Mouse (Mus musculus) right cerebral cortex, postnatal 10 days (tissue): ENCODE data around the gene Clpb.

ENCODE experiments used
- DNase-seq, 2 experiments: peaks; one replicate each; pipeline ENCODE4 v3.0.0; 2021; ENCODE audit warnings: low spot score in 2 of 2

Gene Clpb

DNA sequence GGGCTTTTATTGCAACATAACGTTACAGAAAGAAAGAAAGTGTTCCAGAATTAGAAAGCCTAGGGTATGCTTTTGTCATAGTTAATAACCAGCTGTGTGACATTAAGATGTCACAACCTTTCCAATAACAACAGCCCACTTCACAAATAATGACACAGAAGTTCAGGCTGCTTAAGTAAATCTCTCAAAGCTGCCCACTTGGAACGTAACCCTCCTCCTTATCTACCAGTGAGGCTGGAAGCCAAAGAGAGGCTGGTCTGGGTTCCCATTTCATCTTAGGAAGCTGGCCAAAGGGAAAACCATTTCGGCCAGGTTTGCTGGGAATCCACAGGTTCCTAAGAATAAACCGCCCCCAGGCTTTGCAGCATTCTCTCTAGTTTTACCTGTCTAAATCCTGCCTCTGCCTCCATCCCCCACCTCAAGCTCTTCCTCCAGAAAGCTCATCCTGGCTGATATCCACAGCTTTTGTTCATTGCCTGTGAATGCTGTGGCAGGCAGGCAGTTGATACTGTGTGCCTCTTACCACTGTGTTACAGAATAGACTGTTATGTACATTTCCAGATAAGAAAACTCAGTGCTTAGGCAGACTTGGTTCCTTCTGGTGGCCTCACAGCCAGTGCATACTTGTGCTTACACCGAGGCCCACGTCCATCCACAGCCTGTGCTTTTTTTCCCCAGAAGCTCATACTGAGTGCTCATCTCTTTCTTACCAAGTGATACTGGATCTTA is 12.8 kb downstream of the Clpb start:
- DNase-seq, result no peak

DNA sequence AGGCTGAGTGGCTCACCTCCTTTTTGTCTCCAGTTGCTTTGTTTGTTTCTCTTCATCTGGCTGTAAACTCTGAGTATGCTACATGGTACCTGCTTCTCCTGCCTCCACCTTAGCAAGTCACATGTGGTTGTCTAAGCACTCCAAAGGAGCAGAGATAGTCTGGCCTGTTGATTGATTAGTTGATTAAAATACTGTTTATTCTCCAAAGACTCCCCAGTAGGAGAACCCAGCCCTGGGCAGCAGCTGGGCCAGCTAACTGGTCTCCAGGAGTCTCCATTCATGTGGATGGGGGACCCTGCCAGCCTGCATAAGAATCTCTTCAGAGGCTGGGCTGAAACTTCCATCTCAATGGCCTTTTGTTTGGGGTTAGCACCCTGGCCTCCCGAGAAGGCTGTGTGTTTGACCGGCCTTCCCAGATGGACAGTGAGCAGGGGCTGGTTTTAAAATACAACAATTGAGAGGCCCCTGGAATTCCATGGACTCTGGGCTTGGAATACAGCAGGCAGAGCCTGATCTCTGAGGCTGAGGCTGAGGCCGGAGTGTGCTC is 13.4 kb downstream of the Clpb start:
- DNase-seq, result peak; percentile 49 to 56

DNA sequence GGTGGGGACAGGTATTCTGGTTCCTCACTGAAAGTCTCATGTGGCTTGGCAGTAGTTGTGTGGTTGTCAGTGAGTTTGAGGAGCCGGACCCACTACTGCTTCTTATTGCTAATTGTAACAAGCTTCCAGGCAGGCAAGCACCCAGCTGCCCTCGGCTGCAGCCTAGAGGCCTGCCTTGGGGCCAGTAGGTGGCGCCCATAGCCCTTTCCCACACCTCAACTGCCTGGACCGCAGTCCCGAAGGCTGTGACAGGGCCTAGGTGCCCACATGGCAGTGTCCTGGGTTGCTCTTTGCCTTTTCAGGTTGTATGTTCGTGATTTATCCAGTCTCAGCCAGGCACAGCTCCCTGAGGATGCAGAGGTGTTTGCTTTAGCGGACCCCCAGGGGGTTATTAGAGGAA is 16.2 kb downstream of the Clpb start:
- peak; percentile 80 to 84 for DNase-seq

DNA sequence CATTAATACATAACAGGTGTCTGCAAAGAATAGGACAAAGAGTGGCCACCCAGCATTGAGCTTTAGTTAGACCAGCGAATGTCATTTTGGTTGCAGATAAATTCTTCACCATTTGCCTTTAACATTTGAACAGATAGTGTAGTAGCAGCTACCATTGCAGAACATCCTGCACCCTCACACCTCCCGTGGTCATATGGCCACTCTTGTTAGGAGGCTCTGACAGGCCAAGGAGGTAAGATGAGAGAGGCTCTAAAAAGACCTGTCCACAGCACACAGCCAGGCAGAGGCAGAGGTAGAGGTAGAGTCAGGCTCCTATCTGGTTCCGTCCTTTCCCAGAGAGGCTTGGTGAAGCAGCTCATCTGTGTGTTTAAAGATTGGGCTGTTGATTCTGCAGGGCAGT is 17.5 kb downstream of the Clpb start:
- no peak for DNase-seq

DNA sequence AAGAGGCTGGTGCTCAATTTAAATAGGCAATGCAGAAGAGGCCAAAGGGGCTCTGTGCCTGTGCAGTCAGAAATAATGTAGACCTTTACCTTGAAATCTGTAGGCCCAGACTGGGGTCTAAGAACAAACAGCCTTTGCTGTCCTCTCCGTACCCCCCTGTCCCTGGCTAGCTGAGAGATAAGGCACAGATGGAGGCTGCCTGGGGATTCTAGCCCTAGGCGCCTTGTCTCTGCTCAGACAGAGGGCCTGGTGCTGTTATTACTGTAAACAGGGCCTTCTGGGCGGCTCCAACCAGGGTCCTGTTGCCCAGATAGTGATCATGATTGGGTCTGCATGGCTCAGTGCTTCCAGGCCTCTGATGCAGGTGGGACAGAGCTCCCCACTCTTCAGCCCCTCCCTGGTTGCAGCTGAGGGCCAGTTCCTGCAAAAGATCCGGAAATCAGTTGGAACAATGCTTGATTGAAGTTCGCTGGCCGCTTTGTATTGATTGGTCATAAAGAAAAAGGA is 18.2 kb downstream of the Clpb start:
- no peak for DNase-seq

DNA sequence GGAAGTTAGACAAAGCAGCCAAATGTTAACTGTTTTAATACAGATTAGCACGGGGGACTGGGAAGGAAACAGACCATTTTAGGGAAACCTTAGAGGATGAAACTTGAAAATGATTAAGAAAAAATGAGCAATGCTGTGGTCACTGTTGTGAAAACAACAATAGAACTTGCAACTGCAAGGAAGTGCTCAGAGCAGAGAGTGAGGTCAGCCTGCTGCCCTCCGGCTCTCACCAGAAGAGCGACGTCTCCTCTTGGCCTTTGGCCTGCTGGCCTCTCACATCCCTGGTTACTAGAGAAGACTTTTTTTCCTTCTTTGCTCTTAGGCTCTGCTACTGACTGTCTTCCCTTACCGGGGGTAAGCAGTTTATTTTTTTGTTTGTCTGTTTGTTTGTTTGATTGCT is 19.5 kb downstream of the Clpb start:
- no peak for DNase-seq

DNA sequence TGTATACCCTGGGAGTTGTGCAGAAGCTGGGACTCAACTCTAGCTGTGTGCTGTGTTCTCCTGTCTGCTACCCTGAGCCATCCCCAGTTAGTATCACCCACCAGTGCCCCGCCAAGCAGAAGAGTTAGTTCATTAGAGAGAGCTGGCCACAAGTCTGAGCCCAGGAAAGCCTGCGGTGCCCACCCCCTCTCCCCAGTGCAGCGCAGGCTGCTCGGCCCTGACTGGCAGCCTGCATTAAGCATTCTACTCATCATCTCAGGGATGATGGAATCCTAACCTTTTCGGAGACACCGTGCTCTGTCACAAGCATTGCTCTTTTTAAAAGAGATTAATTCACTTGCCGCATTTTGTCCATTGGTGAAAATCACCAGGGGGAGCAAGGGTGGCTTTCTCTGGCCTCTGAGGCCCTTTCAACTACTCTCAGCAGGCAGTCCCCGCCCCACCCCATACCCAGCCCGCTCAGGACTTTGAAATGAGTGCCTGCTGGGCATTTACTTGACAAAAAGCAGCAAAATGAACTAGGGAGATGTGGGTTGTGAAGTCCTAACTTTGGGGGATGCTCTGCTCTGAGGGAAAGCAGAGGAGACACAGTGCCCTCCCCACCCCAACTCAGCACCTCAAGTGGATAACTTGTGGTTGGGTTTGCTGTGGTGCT is 20.7 kb downstream of the Clpb start:
- no peak for DNase-seq

DNA sequence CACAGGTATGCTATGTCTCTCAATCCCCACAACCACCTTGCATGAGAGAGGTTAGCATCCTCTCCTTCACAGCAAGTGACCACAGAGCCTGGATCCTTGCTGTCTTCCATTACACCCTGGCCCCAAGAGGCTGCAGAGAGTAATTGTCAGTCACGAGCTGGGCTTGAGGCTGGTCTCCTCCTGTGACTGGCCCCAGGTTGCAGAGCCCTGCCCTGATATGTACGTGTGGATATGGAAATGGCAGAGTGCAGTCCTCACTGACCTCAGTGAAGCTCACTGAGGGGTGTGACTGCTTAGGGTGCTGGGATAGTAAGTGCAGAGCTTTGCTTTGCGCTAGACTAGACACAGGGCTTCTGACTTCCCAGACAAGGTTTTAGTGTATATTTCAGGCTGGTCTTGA is 21.2 kb downstream of the Clpb start:
- DNase-seq, result no peak

DNA sequence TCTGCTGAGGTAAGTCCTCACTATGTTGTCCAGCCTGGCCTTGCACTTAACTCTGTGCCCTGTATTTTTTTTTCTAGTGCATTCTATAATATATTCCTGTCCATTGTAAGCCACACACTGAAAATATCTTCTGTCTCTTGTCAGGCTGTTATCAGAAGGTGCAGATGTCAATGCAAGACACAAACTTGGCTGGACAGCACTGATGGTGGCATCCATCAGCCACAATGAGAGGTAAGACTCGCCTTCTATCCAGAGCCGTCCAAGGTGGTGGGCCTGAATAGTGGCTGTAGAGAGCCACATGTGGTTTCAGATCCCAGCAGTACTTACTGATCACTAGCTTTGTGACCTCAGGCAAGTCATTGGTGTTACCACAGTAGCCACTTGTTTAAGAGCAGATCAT is 23.7 kb downstream of the Clpb start:
- no peak for DNase-seq

DNA sequence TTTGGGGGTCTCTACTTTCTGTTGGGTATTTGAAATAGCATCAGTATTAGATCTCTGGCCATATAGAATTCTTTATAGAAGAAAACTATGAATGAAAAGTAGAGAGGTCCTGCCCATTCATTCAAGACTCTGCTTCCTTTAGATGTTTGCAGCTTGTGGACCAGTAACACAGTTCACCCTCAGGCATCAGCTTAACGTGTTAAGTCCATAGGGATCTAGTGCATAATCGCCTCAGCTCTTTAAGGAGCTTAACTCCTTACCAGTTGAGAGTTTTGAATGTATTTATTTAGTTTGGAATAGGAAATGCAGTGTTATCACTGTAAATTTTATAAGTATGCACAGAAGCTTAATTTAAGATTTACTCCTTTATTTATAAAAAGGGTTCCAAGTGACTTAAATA is 27.0 kb downstream of the Clpb start:
- DNase-seq, result no peak

DNA sequence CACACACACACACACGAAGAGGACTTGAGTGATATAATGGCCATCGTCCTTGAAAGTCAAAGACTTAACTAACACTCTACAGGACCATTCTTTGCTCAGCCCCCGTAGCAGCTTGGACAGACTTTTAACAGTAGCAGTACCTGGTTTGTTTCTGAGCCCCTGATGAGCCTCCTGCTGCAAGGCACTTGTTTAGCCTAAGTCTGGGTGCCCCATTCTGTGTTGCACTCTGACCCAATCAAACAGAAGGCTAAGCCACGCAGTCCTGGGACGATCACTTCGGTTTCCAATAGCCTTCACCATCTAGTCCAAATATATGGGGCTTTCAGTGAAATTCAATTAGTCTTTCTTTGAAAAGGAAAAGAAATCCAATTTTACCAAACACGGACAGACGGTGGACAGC is 28.4 kb downstream of the Clpb start:
- no peak for DNase-seq

DNA sequence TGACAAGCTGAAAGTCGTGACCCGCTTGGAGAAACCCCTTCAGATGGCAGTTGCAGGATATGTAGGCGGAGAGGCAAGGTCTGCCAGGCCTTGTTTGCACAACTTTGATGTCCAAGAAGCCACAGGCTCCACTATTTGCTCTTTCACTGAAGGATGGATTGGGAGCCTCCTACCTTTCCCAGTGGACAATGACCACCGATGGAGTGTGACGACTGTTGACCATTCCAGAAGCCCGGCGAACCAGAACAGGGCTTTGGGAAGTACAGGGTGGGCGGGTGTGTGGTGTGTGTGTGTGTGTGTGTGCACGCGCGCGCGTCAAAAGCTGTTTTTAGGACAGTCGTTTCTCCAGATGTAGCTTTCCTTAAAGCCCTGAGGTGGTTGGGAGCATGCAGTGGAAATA is 29.0 kb downstream of the Clpb start:
- DNase-seq, result no peak

DNA sequence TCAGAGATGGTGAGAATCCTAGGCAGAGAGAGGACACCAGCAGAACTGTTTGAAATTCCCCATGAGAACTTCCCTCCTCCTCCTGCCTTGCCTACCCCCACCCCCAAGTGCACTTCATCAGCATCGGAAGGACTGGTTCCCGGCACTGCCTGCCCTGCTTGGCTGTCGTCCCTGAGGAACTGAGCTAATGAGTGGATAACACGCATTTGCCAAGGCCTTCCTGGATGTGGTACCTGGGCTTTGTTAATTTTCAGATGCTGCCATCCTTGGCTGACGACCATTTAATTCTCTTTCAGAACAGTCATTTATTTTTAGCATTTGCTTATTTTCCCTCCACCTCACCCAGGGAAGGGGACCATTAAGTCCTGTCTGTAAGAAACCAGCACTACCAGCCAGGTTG is 32.0 kb downstream of the Clpb start:
- peak in 1 of 2 experiments; percentile 40 for DNase-seq

DNA sequence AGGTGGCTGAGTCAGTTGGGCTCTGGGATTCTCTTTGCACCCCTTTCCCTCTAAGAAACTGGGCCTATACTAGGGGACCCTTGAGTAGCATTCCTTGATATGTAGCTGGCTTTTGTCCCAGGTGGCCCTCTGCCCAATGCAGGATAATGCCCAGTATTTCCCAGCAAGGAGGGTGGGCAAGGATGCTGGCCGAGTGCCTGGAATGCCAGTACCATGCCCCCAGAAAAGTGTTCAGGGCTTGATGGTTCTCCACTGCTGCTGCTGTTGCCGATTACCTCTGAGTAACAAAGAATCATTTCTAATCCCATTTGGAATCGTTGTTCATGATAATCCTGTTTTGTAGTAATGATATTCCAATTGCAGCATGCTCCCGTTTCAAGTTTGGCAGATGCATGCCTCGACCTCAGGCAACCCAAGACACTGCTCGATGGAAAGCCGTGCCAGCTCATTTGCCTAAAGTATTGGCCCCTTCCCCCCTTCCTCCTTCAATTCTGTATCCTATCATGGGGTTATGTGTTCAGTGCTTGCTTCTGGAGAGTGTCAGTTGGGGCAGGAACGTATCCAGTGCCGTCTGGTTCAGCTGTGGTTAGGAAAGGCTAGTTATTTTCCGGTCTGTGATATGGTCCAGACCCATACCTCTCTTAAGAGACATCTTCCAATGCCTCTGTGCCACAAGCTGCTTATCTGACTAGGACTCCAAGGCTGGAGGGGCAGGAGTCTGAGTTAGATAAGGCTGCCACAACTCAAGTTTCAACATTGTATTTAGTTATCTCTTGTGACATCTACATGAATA is 33.7 kb downstream of the Clpb start:
- peak; percentile 66 to 67 for DNase-seq

DNA sequence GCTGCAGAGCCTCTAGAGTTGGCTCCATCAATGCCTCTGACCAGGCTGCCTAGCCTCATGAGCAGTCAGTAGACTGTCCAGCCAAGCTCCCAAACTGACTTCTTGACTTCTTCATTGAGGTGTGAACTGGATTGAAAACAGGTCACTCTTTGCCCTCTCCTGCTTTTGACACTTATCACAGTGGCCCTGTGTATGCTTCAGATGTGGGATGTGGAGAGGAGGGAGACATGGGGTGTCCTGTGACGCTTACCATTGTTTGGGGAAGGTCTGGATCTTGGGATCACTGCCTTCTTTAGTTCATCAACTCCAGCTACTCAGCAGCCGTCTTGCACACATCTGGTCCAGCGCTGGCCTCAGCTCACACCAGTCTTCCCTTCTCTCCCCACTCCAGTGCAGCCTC is 36.9 kb downstream of the Clpb start:
- DNase-seq, result no peak

DNA sequence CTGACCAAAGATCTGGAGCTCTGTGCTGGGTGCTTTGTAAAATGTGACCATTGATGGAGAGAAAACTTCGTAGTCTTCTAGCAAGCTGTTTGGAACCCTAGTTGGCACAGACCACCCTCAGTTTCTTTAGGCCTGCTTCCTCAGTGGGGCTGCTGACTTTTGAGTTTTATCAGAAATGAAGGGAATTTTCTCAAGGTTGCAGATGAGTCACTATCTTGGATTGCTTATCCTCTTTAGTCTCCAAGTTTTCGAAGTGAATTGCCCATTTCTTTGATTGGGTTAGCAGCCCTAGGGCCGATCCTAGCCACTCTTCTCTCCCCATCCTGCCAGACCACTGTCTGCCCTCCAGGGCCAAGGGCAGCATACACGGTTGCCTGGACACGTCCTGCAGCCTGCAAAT is 39.3 kb downstream of the Clpb start:
- no peak for DNase-seq

DNA sequence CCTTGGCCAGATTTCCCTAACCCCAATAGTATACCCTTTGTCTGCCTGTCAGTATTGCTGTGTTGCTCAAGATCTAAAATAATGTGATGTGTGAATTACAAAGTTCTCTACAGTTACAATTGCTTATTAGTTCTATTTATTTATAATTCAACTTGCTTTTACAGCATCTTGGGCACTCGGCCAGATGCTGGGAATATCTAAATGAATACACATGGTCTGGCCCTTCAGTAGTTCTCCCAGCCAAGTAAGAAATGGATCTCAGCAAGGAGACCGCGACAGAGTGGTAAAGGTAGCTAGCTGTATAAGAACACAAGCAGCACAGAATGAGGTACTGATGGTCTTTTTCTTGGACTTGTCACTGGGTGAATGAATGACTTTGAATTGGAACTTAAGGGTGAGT is 46.2 kb downstream of the Clpb start:
- DNase-seq, result no peak

DNA sequence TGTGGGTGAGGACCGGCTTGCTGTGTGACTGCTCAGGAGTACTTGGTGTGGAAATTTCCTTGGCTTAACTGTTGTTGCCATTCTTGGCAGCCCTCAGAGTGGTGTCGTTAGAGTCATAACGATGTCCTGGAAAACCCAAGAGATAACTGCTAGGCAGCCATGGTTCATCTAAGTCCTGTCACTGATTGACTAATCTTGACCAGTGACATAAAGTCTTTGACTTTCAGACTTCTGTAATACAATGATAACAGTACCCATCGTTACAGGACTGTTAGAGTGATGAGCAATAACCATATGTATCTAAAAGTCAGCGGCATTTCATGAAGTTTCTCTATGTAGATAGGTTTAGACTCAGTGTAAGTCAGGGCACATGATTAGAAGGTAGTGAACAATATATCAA is 46.8 kb downstream of the Clpb start:
- no peak for DNase-seq

DNA sequence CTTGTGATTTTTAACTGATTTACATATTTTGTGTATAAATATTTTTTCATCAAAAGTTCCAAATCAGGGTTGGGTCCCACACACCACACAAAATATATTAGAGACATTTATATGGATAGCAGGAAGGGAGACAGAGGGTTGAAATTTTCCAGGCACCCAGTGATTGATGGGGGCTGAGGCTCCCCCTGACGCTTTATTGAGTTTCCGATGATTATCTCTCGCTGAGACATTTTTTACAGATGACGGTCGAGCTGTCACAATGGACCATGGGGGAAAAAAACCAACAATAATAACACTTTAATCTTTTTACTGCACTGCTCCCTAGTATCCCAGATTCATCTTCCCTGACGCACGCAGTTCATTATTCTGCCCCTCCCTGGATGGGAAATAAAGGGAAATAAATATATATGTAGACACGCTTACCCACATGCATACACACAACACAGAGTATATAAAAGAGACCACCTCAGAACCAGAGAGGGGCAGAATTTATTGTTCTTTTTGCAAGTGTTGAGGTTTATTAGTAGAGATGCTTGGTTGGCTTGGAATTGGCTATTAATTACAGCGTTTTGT is 50.5 kb downstream of the Clpb start:
- no peak for DNase-seq

DNA sequence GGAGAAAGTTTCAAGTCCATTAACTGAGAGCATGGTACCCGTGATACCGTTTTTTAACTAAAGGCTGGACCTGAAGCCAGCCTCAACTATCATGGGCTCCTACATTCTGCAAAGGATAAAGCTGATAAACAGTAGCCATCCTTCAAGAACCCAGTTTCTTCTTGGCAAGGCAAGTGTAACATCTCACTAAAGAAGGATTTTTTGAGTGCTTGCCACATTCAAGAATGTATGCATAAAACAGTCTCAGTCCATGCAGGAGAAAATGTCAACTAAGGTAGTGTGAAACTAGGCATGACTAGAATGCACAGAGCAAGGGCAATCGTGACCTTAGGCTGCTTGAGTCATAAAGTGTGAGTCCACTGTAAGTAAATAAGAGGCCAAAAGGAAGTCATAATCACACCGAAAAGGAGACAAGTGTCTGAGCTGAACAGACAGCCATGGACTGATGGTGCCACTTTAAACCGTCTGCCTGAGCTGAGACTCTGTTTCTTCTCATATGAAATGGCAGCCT is 51.7 kb downstream of the Clpb start:
- DNase-seq, result no peak

DNA sequence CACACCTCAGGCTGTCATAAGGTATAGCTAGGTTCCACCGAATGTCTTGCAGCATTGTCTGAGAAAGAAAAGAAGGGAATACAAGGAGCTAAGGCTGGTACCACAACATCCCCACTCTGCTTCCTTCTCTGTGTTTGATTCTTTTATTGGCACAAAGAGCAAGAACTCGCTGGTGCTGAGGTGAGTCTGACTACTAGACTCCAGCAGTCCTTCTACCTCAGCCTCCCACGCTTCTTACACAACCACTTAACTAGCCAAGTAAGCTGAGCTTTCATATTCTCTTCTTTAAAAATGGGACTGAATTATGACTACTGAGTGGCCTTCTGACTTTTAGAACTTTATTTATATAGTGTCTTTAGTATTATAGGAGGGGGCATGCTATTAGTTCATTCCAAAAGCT is 56.9 kb downstream of the Clpb start:
- DNase-seq, result no peak

DNA sequence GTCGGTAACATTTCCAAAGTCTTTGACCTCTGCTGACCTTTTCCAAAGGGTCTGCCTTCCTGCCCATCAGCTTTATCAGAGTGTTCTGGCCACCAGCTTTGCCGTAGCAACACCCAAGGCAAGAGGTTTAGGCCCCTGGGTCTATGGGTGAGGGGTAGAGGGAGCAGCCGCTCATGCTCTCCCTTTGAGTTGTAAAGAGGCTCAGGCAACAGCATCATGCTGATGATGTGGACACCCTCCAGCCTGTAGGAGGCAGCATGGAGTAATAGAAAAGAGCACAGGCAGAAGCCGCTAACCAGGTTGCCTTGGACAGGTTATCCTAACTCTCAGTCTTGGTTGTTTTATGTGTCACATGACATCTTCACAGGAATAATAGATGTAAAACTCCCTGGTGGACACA is 61.6 kb downstream of the Clpb start:
- no peak for DNase-seq
